Mouse (Mus musculus) liver, adult 2 months (tissue): ENCODE measurements around the gene Thada.

Experiments used
- CTCF ChIP-seq: fragments of 200-500 bp; IDR thresholded peaks from 2 replicates; pipeline ENCODE4 v1.5.1; 2011; ENCODE audit warnings: low read depth, low read length, control low read depth
- POLR2A ChIP-seq: fragments of 200-500 bp; IDR thresholded peaks from 2 replicates; pipeline ENCODE4 v1.6.1; 2011; ENCODE audit warnings: low read length, control low read depth; ENCODE audit not compliant: insufficient read depth; ENCODE audit errors: extremely low read depth

GRCm38 (mm10) chr17:84193411-84193810, 272.6 kb downstream of the Thada start:
- TF ChIP-seq POLR2A (no peak), CTCF (no peak)
